Comparison of ENCODE assay signal across 12 mouse cellular contexts in the genomic region with DNA sequence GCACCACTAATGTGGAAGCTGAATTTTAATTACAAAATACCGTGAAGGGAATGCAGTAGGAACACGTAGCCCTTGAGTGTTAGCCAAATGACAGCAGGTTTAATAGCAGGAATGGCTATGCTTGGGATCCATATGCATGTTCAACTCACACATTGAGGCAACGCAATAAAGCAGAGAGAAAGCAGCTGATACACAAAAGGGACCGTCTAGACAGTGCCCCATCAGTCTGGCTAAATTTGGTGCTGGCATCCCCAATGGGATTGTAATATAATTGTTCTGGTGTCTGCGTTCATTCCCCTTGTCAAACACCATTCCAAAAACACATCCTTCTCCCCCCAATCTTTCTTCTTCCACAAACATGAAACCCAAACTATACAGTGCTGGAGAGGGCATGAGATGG.
A peak's percentile ranks its signal among the peaks of the same experiment; 100 is the strongest.
DNase-seq lines count a peak whose midpoint lies in the region; ATAC-seq and TF ChIP-seq lines count a peak whose summit lies in the region.
"Had no signal": no experiment of that assay in that cellular context is flagged by ENCODE, and none has a peak within 500 bp of the region (broad histone marks: within the 10 kb centered on the region; RNA-seq: fewer than 3 reads in every experiment).

No protein-coding gene starts in this region.

- no peak overlapping the region for H3K4me2 ChIP-seq in kidney, embryonic 16.5 days (replicated peaks; ENCODE audit: low read depth, low read length)
- H3K4me2 ChIP-seq in hindbrain, embryonic 13.5 days, result peak overlapping the region; percentile 35
- H3K4me2 ChIP-seq in midbrain, postnatal 0 days (ENCODE audit: low read depth, low read length, poor library complexity, severe bottlenecking), result peak overlapping the region; percentile 2

- no peak overlapping the region for H3K27ac ChIP-seq in kidney, embryonic 16.5 days (ENCODE audit: low read length)
- peak overlapping the region; percentile 28; the same call in 1 of the 2 replicates for H3K27ac ChIP-seq in cortical plate, adult 2 months (ENCODE audit: insufficient read depth, low read length)
- peak overlapping the region; percentile 91 for H3K27ac ChIP-seq in hindbrain, embryonic 13.5 days
- H3K27ac ChIP-seq in midbrain, postnatal 0 days (ENCODE audit: low read depth, low read length), result peak overlapping the region; percentile 76

- no peak overlapping the region for H3K4me3 ChIP-seq in kidney, embryonic 16.5 days (ENCODE audit: low read length)
- H3K4me3 ChIP-seq in cortical plate, adult 2 months (ENCODE audit: insufficient read depth, low read length), result no peak overlapping the region
- 0 out of 2 replicates have a peak overlapping the region, but pooled peaks have one; percentile 4 for H3K4me3 ChIP-seq in hindbrain, embryonic 13.5 days
- no peak overlapping the region for H3K4me3 ChIP-seq in midbrain, postnatal 0 days (ENCODE audit: low read depth, low read length)

- WGBS in kidney, embryonic 16.5 days, result 63% methylated on average over 5 of the region's 5 CpGs
- WGBS in hindbrain, embryonic 13.5 days, result 12% methylated on average over 5 of the region's 5 CpGs
- 25% methylated on average over 5 of the region's 5 CpGs for WGBS in midbrain, postnatal 0 days

- no peak for TF ChIP-seq POLR2A in cortical plate, adult 2 months (IDR thresholded peaks at IDR 0.05; ENCODE audit: extremely low read depth, insufficient read depth, low read length)

- intact Hi-C loops in heart, postnatal 14 days (cut with DNase I), result no loop called here

- no peak overlapping the region for H3K9ac ChIP-seq in kidney, embryonic 16.5 days (replicated peaks; ENCODE audit: low read length)
- peak overlapping the region; percentile 63; the same call in 1 of the 2 replicates for H3K9ac ChIP-seq in hindbrain, embryonic 13.5 days
- 0 out of 2 replicates have a peak overlapping the region, but pooled peaks have one; percentile 19 for H3K9ac ChIP-seq in midbrain, postnatal 0 days (replicated peaks; ENCODE audit: low read length, poor library complexity, severe bottlenecking)

- H3K9me3 ChIP-seq in kidney, embryonic 16.5 days (ENCODE audit: low read length), result no peaks in the 10 kb centered on the region
- no peaks in the 10 kb centered on the region for H3K9me3 ChIP-seq in hindbrain, embryonic 13.5 days
- no peaks in the 10 kb centered on the region for H3K9me3 ChIP-seq in midbrain, postnatal 0 days (ENCODE audit: low read length)

- no peaks in the 10 kb centered on the region for H3K36me3 ChIP-seq in kidney, embryonic 16.5 days (ENCODE audit: insufficient read depth, low read length)
- no peaks in the 10 kb centered on the region for H3K36me3 ChIP-seq in hindbrain, embryonic 13.5 days
- H3K36me3 ChIP-seq in midbrain, postnatal 0 days (ENCODE audit: insufficient read depth, low read length), result no peaks in the 10 kb centered on the region

- no peaks in the 10 kb centered on the region for H3K27me3 ChIP-seq in kidney, embryonic 16.5 days (ENCODE audit: insufficient read depth, low read length)
- no peaks in the 10 kb centered on the region for H3K27me3 ChIP-seq in hindbrain, embryonic 13.5 days
- H3K27me3 ChIP-seq in midbrain, postnatal 0 days (ENCODE audit: insufficient read depth, low read length), result no peaks in the 10 kb centered on the region

- no peak for TF ChIP-seq CTCF in cortical plate, adult 2 months (IDR thresholded peaks at IDR 0.05; ENCODE audit: extremely low read depth, insufficient read depth, low read length)
- TF ChIP-seq CTCF in midbrain, postnatal 0 days (IDR thresholded peaks at IDR 0.05), result no peak

- ATAC-seq in kidney, embryonic 16.5 days (ENCODE audit: low FRiP score, low TSS enrichment), result peak; percentile 27; the same call in 1 of the 2 replicates
- ATAC-seq in hindbrain, embryonic 13.5 days (ENCODE audit: low FRiP score), result peak; percentile 79
- peak; percentile 26; the same call in 1 of the 2 replicates for ATAC-seq in midbrain, postnatal 0 days (ENCODE audit: low FRiP score)
- ATAC-seq: CD4-positive, CD25-positive, alpha-beta regulatory T cell, adult 4 months; Patski had no signal

- no peak for DNase-seq in kidney, postnatal 25 days
- DNase-seq in midbrain, postnatal 0 days (ENCODE audit: low spot score), result peak; percentile 84
- no peak for DNase-seq in lung, adult 18-20 months
- no peak for DNase-seq in right cerebral cortex, postnatal 14 days
- DNase-seq in heart, postnatal 14 days, result no peak
- DNase-seq: adrenal gland, postnatal 10 days; kidney, postnatal 14 days had no signal

- peaks cover 16% of the 10 kb centered on the region for H3K4me1 ChIP-seq in kidney, embryonic 16.5 days (ENCODE audit: insufficient read depth, low read length)
- peaks cover 4% of the 10 kb centered on the region for H3K4me1 ChIP-seq in cortical plate, adult 2 months (ENCODE audit: control insufficient read depth, insufficient read depth, low read length)
- H3K4me1 ChIP-seq in hindbrain, embryonic 13.5 days (replicated peaks), result peaks cover 42% of the 10 kb centered on the region
- H3K4me1 ChIP-seq in midbrain, postnatal 0 days (ENCODE audit: insufficient read depth, low read length), result peaks cover 14% of the 10 kb centered on the region; the same call in 1 of the 2 replicates

Comparison
In these comparisons a context has a peak if more than half of its experiments do, and no peak if none do; other contexts are left out.
1. ATAC-seq: peak in every context shown above with its lines; median percentile 79 in hindbrain, embryonic 13.5 days; 27 in kidney, embryonic 16.5 days; 26 in midbrain, postnatal 0 days.